Mouse (Mus musculus) spleen, adult 2 months (tissue): Measurements from ENCODE around the gene Nadk2. TPM values are rescaled to one million over a fixed set of nuclear protein-coding genes. Genes with fewer than 3 reads are reported as not detected.

Source experiments
- DNase-seq, 2 experiments: peaks; one replicate each; pipeline versions ENCODE4 v3.0.0 to v3.0.0-alpha.2; 2012 to 2021; ENCODE audit warnings: low spot score in 2 of 2, low read depth in 1 of 2
- H3K27ac ChIP-seq: fragments of 200-500 bp; 2 replicates; pipeline ENCODE4 v1.5.1; 2012; ENCODE audit warnings: low read length, inconsistent platforms; ENCODE audit not compliant: insufficient read depth
- H3K27me3 ChIP-seq: fragments of 200-500 bp; 2 replicates; pipeline ENCODE4 v1.6.1; 2012; ENCODE audit warnings: mild to moderate bottlenecking, moderate library complexity, low read length, inconsistent platforms; ENCODE audit not compliant: control insufficient read depth, insufficient read depth
- H3K36me3 ChIP-seq: fragments of 200-500 bp; 2 replicates; pipeline ENCODE4 v1.6.1; 2012; ENCODE audit warnings: mild to moderate bottlenecking, low read length, inconsistent platforms; ENCODE audit not compliant: control insufficient read depth, insufficient read depth
- H3K4me1 ChIP-seq: fragments of 200-500 bp; 2 replicates; pipeline ENCODE4 v1.6.1; 2011; ENCODE audit warnings: inconsistent platforms; ENCODE audit not compliant: control insufficient read depth, insufficient read depth, insufficient read length
- H3K4me3 ChIP-seq: fragments of 200-500 bp; 2 replicates; pipeline ENCODE4 v1.5.1; 2011; ENCODE audit warnings: mild to moderate bottlenecking, inconsistent platforms; ENCODE audit not compliant: insufficient read depth, insufficient read length; ENCODE audit errors: extremely low read depth
- CTCF ChIP-seq: fragments of 200-500 bp; IDR thresholded peaks from 2 replicates; pipeline ENCODE4 v1.5.1; 2011; ENCODE audit warnings: mild to moderate bottlenecking, inconsistent platforms; ENCODE audit not compliant: insufficient read depth, insufficient read length, insufficient replicate concordance; ENCODE audit errors: extremely low read depth
- POLR2A ChIP-seq: fragments of 200-500 bp; IDR thresholded peaks from 2 replicates; pipeline ENCODE4 v1.6.1; 2011; ENCODE audit warnings: low read depth, low read length, inconsistent platforms
- WGBS: fragments of 180-500 bp; shearing (Covaris S2); methylation state at CpG from one replicate; pipeline ENCODE4 v1.1.7; 2018; 5-methylcytosine and 5-hydroxymethylcytosine counted together
- polyA plus RNA-seq: library from polyadenylated mRNA; depleted of rRNA; stranded (reverse); fragments of >200 nt; gene quantifications from 2 replicates; pipeline ENCODE4 v1.2.3, GENCODE M21; 2012

Gene Nadk2
- polyA plus RNA-seq, 1 experiment = 12.9 TPM

- peaks cover 5% of the 10 kb centered on the region for H3K36me3 ChIP-seq
- no peaks in the 10 kb centered on the region for H3K27me3 ChIP-seq
- WGBS = 94% methylated on average over 17 of the region's 17 CpGs
- H3K27ac ChIP-seq = no peak overlapping the region
- H3K4me1 ChIP-seq = no peaks in the 10 kb centered on the region
- H3K4me3 ChIP-seq = no peak overlapping the region
- DNase-seq = no peak
- TF ChIP-seq CTCF (no peak), POLR2A (no peak)
Measured at GRCm38 (mm10) chr15:9087895-9088682, 17.0 kb downstream of the Nadk2 start.

GRCm38 (mm10) chr15:9088683-9089072, 17.6 kb downstream of the Nadk2 start:
- Histone ChIP-seq H3K4me1 (no peaks in the 10 kb centered on the region), H3K36me3 (peaks cover 9% of the 10 kb centered on the region), H3K4me3 (no peak overlapping the region), H3K27me3 (no peaks in the 10 kb centered on the region), H3K27ac (no peak overlapping the region)
- no peak for DNase-seq
- 92% methylated on average over 8 of the region's 8 CpGs for WGBS
- TF ChIP-seq CTCF = no peak
- no peak for TF ChIP-seq POLR2A

DNA sequence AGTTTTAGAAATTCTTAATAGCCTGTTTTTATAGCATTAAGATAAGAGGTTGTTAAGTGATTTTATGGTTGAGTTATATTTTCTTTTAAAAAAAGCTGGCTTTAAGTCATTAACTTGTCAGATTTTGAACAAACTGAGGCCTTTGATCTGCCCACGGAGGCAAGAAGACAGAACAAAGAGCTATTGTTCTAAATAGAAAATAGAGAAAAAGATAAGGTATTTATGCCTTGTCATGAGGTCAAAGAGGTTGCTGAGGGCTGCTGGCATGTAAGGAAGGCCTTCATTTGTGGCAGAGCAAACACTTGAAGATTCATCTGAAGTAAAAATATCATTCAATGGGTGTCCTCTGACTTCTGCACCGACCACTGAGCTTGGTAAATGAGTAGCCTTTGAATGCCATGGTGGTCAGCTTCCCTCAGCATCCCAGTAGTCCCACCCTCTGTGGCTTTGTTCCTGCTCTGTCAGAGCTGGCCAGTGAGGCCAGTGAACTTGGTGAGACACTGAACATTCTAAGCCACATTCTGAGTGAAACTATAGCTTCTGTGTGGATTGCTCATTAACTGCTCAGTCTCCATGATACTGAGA, 18.2 kb downstream of the Nadk2 start:
- Histone ChIP-seq H3K4me1 (no peaks in the 10 kb centered on the region), H3K4me3 (no peak overlapping the region), H3K36me3 (peaks cover 9% of the 10 kb centered on the region), H3K27me3 (no peaks in the 10 kb centered on the region), H3K27ac (no peak overlapping the region)
- 78% methylated on average over 2 of the region's 2 CpGs for WGBS
- no peak for TF ChIP-seq CTCF
- no peak for TF ChIP-seq POLR2A
- DNase-seq = no peak

DNA sequence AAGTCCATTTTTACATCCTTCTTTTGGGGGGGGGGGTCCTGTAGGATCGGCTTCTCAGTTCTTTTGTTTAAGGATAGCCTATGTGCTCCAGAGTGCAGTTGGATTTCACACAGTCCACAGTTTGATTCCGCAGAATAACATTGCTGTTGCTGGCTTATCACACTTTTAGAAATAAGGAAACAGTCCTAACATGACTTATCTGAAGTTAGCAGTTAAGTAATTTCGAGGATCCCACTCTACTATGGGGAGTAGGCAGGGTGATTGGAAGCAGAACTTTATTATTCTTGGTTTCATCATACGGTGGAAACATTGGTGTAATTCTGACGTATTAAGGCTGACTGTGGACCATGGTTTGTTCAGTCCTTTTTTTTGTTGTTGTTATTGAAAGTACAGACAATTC, 19.6 kb downstream of the Nadk2 start:
- H3K4me1 ChIP-seq = no peaks in the 10 kb centered on the region
- no peak for DNase-seq
- peaks cover 8% of the 10 kb centered on the region for H3K36me3 ChIP-seq
- no peak overlapping the region for H3K4me3 ChIP-seq
- no peak overlapping the region for H3K27ac ChIP-seq
- H3K27me3 ChIP-seq = no peaks in the 10 kb centered on the region
- 84% methylated on average over 5 of the region's 5 CpGs for WGBS
- TF ChIP-seq CTCF (no peak), POLR2A (no peak)

DNA sequence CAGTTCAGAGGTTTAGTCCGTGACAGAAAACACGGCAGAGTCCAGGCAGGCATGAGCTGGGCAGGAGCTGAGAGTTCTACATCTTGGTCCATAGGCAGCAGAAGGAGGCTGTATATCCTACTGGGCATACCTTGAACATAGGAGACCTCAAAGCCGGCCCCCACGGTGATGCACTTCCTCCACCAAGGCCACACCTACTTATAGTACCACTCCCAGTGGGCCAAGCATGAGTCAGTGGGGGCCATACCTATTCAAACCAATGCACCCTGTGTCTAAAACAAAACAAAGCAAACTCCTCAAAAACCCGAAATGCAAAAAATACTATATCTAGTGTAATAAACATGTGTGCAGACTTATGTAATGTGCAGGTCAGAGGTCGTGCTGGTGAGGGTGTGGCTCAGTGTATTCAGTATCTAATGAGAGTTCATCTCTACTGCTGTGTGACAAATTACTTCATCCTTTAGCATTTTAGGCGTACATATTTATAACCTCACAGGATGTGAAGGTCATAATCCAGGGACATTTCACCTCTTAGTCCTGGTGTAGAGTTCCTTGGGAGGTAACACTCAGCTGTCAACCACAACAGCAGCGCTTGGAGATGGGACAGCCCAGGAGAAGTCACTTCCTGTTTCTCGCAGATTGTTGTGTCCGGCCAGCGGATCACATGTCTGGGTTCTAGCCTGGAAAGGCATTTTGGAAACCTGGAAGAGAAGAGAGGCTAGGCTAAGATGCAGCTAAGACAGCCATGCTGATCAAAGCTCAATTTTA, 22.7 kb downstream of the Nadk2 start:
- no peak overlapping the region for H3K27ac ChIP-seq
- no peaks in the 10 kb centered on the region for H3K4me1 ChIP-seq
- H3K4me3 ChIP-seq = no peak overlapping the region
- 86% methylated on average over 11 of the region's 11 CpGs for whole genome bisulfite sequencing
- no peaks in the 10 kb centered on the region for H3K27me3 ChIP-seq
- no peak for DNase-seq
- TF ChIP-seq POLR2A = no peak
- TF ChIP-seq CTCF = no peak
- H3K36me3 ChIP-seq = peaks cover 10% of the 10 kb centered on the region

- Histone ChIP-seq H3K27ac (no peak overlapping the region), H3K4me1 (no peaks in the 10 kb centered on the region), H3K27me3 (no peaks in the 10 kb centered on the region), H3K36me3 (peaks cover 10% of the 10 kb centered on the region), H3K4me3 (no peak overlapping the region)
- TF ChIP-seq CTCF (no peak), POLR2A (no peak)
- whole genome bisulfite sequencing = 86% methylated on average over 13 of the region's 13 CpGs
- no peak for DNase-seq
Measured at GRCm38 (mm10) chr15:9094366-9094750, 23.3 kb downstream of the Nadk2 start.

GRCm38 (mm10) chr15:9096865-9097264, 25.8 kb downstream of the Nadk2 start:
- peaks cover 11% of the 10 kb centered on the region for H3K36me3 ChIP-seq
- H3K27me3 ChIP-seq = no peaks in the 10 kb centered on the region
- H3K4me3 ChIP-seq = no peak overlapping the region
- TF ChIP-seq CTCF = no peak
- no peak for TF ChIP-seq POLR2A
- WGBS = 92% methylated on average over 4 of the region's 4 CpGs
- no peaks in the 10 kb centered on the region for H3K4me1 ChIP-seq
- no peak for DNase-seq
- H3K27ac ChIP-seq = no peak overlapping the region
